Mouse (Mus musculus): ENCODE data around the gene Spert. TPM values are rescaled to one million over a fixed set of nuclear protein-coding genes. Genes with fewer than 3 reads are reported as not detected.

Spert gene
- polyA plus RNA-seq, 1 experiment from 2014 or later = not detected

GRCm38 (mm10) chr14:75540216-75540995 lies 52.5 kb downstream of the Spert start:
- Histone ChIP-seq H3K4me2 (no peak overlapping the region), H3K27ac (ENCODE audit: low read depth, low read length) (no peak overlapping the region), H3K36me3 (ENCODE audit: control insufficient read depth, insufficient read depth, low read length) (no peaks in the 10 kb centered on the region), H3K27me3 (ENCODE audit: control insufficient read depth, insufficient read depth, low read length) (no peaks in the 10 kb centered on the region), H3K9me3 (replicated peaks; ENCODE audit: control insufficient read depth, low read length) (no peaks in the 10 kb centered on the region), H3K9ac (ENCODE audit: low read depth, low read length) (no peak overlapping the region), H3K4me1 (ENCODE audit: control insufficient read depth, insufficient read depth, low read length) (0 out of 2 replicates have a peak, but pooled peaks cover 4% of the 10 kb centered on the region), H3K4me3 (ENCODE audit: low read depth, low read length) (no peak overlapping the region)
- no peak for ATAC-seq (replicated peaks; ENCODE audit: insufficient number of reproducible peaks, low FRiP score, low TSS enrichment)
- WGBS (ENCODE audit: insufficient replicate concordance) = 65% methylated on average over 17 of the region's 17 CpGs

- H3K4me1 ChIP-seq (ENCODE audit: control insufficient read depth, insufficient read depth, low read length) = 0 out of 2 replicates have a peak, but pooled peaks cover 4% of the 10 kb centered on the region
- H3K27ac ChIP-seq (ENCODE audit: low read depth, low read length) = no peak overlapping the region
- no peak overlapping the region for H3K4me2 ChIP-seq
- no peak overlapping the region for H3K4me3 ChIP-seq (ENCODE audit: low read depth, low read length)
- H3K9me3 ChIP-seq (replicated peaks; ENCODE audit: control insufficient read depth, low read length) = no peaks in the 10 kb centered on the region
- no peak overlapping the region for H3K9ac ChIP-seq (ENCODE audit: low read depth, low read length)
- ATAC-seq (replicated peaks; ENCODE audit: insufficient number of reproducible peaks, low FRiP score, low TSS enrichment) = no peak
- H3K27me3 ChIP-seq (ENCODE audit: control insufficient read depth, insufficient read depth, low read length) = no peaks in the 10 kb centered on the region
- 16% methylated on average over 2 of the region's 2 CpGs for WGBS (ENCODE audit: insufficient replicate concordance)
- H3K36me3 ChIP-seq (ENCODE audit: control insufficient read depth, insufficient read depth, low read length) = no peaks in the 10 kb centered on the region
Measured at GRCm38 (mm10) chr14:75539205-75539604, 53.7 kb downstream of the Spert start.

Other genes starting within 250 kb of the Spert start
- 0.04 and 0.13 TPM in 2 replicates for gene Siah3, start 137.1 kb downstream of the Spert start, polyA plus RNA-seq (2014; fragmentation: Nextera tagmentation; extraction: Ambion mirVana)
- gene Erich6b, start 49.1 kb upstream of the Spert start, polyA plus RNA-seq (2014; fragmentation: Nextera tagmentation; extraction: Ambion mirVana) = not detected in 2 replicates
- gene Cog3, start 161.4 kb upstream of the Spert start, polyA plus RNA-seq (2014; fragmentation: Nextera tagmentation; extraction: Ambion mirVana) = 14.7 and 18.0 TPM in 2 replicates
- 5.8 and 7.2 TPM in 2 replicates for gene Slc25a30, start 193.9 kb upstream of the Spert start, polyA plus RNA-seq (2014; fragmentation: Nextera tagmentation; extraction: Ambion mirVana)

All from heart, embryonic 11.5 days (tissue).